Mouse (Mus musculus) cerebellum, postnatal 4 days (tissue): ENCODE results near the gene 4930578G10Rik.
"Not testable (repeated sequence)": the region's sequence is repeated elsewhere in the genome, so short reads cannot be mapped to it uniquely, and the experiment has no call there.

Experiments
- DNase-seq, 2 experiments: peaks; one replicate each; pipeline ENCODE4 v3.0.0; 2022; ENCODE audit warnings: low spot score in 2 of 2, mixed read lengths in 1 of 2

Gene 4930578G10Rik

DNA sequence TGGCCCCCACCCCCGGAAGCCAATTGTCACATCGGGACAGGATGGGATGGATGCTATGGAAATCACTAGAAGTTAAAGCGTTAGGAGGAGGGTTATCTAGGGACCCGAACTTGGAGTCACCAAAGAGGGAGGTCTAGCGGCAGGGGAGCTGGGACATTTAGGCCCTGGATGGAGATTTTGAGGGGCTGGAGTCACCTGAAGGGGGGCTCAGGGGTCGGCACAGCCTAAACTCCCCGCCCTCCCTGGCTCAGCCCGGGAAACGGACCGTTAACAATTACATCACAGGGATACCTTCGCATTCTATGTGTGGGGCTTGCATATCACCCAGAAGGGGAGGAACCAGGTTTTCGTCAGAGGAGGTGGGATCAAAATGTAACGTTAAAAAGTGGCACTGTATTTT is at the start of gene 4930578G10Rik:
4930578G10Rik (plus strand) TSS at position 301 of the 400 bp plus-strand sequence.
- not testable (repeated sequence) for DNase-seq

DNA sequence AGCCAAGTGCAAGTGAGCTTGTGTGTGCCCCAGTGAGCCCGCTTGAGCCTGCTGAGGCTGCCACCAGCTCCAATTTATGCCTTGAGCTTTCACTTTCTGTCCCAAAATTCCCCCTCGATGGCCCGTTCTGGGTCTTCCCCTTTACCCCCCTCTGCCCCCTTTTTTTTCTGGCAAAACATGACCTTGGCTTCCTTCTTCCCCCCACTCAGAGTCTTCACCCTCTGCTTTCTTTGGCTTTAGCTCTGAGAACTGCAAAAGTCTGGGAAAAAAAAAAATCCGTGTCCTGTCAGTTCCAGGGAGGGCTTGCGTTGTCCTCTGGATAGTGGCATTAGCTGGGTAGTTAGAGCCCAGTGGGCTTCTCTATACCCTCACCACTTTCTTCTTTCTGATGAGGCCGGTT is 21.1 kb downstream of the 4930578G10Rik start, which contains the start of gene Ccl19:
Ccl19 (minus strand) TSS at position 101 of the 400 bp plus-strand sequence.
- DNase-seq, result not testable (repeated sequence)

DNA sequence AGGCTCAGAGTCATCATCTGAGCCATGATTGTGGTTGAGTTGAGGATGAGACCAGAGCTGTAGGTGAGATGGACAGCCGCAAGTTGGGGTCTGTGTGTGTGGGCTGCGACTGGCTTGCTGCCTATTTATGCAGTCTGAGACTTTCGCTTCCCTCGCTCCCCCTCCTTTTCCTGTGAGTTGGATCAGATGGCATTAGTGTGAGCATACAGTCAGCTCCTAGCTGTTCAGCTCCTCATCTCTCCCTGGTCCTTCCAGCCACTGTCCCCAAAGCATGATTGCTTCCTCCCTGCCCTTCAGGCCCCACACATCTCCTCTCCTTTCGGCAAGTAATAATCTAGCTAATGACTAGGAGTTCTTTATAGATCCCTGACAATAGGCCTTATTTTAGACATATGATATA is 38.5 kb downstream of the 4930578G10Rik start, which contains the start of gene Ccl21a:
Ccl21a (minus strand) TSS at position 101 of the 400 bp plus-strand sequence.
- not testable (repeated sequence) for DNase-seq

DNA sequence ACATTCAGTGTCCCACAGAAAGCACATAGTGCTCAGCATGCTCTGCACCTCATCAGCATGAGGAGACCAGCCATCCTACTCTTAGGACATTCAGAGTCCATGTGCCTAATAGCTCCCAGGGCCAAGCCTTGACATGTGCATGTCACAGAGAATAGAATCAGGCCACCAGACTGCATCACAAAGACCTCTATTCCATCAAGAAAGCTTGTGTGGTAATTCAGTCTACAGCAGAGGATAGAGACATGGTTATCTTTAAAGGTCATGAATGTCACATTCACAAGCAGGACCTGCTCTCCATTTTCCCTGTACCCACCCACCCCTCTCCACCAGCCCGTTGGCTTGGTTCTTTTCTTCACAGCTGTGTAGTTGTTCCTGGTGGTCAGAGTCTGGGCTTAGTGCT is 118.4 kb downstream of the 4930578G10Rik start, which contains the start of gene Fam205a1:
Fam205a1 (minus strand) TSS at position 101 of the 400 bp plus-strand sequence.
- not testable (repeated sequence) for DNase-seq

DNA sequence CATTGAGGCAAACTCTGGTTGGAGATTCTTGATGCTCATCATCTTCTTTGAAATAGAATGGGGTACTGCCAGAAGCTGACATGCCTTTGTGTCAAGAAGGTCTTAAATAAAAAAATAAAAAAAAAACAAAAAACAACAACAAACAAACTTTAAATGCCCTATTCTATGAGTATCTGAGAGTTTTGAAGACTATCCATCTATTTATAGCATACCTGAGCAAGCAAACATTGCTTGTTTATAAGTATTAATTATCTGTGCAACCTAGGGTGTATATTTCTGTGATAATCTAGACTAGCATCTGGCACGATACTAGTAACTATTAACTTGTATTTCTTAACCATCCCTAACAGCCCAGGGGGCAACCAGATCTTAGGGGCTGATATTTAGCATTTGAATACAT is 121.3 kb downstream of the 4930578G10Rik start, which contains the start of gene Gm12394:
Gm12394 (minus strand) TSS at position 101 of the 400 bp plus-strand sequence.
- not testable (repeated sequence) for DNase-seq

DNA sequence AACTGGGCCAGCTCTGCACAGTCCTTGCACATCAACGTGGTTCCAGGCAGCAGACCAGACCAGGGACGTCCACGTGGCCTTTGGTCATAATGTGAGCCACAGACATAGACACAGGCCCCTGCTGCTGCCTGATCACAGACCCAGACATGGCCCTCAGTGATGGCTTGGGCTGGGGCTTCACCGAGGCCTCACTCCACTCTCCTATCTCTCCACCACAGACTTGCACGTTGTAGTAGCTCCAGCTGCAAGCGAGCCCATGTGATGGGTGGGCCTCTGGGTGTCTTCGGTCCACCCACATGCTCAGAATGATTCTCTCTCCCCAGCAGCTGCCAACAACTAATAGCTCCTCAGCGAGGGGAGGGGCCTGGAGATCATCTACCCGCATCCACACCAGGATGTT is 125.1 kb downstream of the 4930578G10Rik start:
- DNase-seq, result not testable (repeated sequence)

DNA sequence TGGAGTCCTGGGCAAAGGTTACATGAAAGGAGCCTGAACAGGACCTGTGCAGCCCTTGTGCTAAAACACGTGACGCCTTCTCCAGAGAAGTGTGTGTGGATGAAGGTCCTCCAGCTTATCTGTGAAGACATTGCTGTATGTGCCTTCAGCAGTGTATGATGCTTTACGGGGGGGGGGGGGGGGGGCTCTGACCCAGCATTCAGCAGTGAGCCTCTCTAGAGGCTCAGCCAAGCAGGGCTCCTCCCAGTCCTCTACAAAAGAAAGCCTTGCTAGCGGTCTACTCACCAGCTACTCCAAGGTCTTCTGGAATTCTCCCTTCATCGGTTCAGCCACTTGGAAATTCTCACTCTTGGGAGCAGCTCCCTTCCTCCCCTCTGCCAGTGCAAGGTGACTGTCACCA is 128.1 kb downstream of the 4930578G10Rik start:
- DNase-seq, result not testable (repeated sequence)

DNA sequence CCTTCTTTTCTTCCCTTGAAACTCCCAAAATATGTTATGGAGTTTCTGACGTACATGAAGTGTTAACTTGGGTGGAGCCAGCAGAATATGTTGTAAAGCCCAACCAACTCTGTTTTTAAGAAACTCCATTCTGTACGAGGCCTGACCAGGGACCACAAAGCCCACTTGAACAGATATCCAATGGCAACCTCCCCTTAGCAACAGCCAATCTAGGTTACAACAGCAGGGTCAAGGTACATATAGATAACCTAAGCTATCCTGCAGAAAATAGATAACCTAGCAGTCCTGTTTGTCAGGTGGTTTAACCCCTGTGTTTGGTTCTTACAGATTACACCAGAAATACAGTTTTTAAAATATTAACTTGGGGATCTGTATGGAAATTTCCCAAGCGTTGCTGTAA is 132.0 kb downstream of the 4930578G10Rik start:
- no peak for DNase-seq

DNA sequence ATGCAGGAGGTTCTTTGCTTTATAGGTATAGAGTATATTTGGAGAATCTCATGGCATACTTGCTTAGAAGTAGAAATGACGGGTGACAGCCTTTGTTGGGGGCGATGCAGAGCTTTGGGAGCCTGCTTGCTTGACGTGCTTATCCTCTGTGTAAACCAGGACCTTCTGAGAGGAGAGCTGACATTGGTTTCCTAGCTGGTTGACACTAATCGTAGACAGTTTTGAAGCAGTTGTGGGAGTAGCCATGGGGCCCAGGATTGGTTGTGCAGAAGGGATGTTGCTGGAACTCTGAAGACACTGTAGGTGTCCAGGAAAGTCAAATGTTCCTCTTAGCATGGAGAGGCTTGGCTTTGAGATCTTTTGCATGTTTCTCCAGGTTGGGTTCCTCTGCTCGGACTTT is 132.8 kb downstream of the 4930578G10Rik start:
- DNase-seq, result no peak

DNA sequence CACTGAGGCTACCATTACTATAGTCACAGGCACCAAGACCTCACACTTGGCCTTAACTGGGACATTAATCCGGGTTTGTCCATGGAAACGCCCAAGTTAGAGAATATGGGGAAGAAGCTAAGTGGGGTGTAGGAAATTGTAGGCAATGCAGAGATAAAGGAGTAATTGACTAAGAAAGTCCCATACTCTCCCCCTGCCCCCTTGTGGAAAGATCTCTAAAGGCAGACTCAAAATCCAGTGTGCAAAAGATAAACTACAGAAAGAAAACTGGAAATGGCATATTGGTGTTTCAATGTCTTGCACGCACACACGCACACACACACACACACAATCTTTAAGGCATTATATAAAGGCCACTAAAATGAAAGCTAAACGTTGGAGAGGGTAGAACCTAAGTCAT is 135.4 kb downstream of the 4930578G10Rik start:
- no peak for DNase-seq

DNA sequence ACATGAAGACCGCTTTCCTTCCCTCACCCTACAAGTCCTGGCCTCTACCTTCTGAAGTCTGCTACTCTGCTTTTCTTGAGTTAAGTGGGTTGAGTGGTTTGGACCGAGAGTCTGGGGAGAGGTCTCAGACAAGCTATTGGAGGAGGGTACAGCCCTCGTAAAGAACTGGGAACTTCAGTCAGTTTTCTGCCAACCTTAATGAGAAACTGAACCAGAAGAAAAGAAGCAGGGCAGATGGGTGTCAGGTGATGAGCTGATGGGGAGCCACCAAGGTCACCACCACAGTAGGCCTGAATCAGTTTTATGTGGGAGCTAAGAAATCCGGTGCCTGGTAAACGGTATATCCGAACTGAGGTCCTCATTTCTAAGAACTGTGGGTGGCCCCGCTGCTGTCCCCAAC is 136.8 kb downstream of the 4930578G10Rik start:
- no peak for DNase-seq

DNA sequence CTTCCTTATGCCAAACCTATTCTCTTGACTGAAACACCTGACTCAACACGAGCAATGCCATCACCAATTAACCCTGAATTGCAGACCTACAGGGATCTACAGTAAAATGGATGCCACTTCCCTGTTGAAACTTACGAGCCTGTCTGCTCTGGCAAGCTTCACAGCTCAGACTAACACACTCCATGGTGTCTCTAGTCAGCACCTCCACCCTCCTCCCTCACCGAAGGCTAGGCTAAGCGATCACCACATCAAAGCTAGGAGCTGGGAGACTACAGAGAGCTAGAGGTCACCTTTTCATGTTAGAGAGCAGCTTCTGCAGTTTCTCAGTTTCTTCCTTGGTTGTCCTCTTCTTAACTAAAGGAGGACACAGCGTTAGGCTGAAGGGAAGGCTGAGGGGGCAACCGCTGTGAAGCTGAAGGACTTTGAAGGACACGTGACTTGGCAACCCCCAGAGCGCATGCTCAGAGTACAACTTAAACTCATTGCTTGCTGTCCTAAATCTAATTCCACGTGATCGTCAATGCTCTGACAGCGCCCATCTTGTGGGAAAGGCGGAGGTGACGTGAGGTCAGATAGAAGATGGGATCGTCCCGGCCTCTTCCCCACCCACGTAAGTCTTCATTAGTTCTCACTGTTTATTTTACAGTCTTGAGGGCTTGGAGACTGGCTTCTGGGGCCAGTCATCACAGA is 137.5 kb downstream of the 4930578G10Rik start:
- no peak for DNase-seq

DNA sequence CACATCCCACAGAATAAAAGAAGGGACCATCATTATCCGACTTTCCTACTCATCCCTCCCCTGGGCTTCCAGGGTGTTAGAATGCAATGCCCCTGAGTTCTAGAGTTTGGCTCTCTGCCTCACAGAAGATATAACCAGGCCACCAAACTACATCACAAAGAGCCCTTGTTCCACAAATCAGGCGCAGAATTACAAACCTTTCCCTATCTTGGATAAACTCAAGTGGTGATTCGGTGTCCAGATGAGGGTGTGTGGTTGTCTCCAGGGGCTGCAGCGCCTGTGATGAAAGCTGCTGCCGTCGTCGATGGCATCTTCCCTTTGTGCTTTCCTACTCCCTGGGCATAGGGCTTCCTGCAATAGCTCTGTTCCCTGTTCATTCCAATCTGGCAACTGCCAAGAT is 138.8 kb downstream of the 4930578G10Rik start, which contains the start of gene Fam205c:
Fam205c (minus strand) TSS at position 101 of the 400 bp plus-strand sequence.
- no peak for DNase-seq

DNA sequence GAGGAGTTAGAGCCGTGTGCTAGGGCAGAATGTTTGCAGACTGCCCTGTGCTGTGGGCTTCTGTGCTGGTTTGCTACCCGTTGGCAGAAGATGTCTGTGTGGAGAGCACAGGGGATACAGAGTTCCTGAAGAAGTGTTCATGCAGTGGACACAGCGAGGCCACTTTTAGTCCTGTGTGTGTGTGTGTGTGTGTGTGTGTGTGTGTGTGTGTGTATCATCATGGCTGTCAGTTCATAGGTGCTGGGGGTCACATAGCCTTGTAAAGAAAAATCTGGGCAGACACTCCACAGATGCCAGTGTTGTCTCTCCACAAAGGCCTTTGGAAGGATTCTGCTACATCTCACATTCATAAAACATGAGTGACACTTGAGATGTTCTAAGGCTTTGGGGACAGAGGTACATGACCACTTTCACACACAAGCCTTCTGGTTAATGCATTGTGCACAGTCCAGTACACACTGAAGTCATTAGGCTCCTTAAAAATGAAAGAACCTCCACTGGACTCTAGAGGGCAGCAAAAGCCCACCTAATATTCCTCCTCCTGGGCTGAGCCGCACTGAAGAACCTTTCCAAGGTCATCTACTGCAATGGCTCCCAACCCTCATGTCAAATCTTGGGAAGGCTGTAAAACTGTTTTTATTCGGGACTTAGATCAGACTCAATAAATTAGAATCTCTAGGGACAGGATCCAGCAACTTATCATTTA is 141.4 kb downstream of the 4930578G10Rik start:
- DNase-seq, result peak in 1 of 2 experiments; percentile 58

DNA sequence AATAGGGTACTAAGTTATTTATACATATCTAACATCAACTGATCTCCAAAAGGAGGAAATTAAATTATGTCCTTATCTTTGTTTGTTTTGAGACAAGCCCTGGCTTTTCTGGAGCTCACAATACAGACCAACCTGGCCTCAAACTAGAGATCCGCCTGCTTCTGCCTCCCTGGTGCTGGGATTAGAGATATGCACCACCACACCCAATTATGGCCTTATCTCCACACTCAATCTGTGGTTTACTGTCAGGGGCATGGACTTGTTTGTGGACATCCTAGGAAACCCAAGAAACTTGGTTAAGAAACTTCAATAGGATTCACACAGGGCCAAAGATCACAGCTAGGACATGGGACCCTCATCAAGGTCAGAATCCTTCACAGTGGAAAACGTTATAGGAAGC is 142.3 kb downstream of the 4930578G10Rik start:
- DNase-seq, result no peak

DNA sequence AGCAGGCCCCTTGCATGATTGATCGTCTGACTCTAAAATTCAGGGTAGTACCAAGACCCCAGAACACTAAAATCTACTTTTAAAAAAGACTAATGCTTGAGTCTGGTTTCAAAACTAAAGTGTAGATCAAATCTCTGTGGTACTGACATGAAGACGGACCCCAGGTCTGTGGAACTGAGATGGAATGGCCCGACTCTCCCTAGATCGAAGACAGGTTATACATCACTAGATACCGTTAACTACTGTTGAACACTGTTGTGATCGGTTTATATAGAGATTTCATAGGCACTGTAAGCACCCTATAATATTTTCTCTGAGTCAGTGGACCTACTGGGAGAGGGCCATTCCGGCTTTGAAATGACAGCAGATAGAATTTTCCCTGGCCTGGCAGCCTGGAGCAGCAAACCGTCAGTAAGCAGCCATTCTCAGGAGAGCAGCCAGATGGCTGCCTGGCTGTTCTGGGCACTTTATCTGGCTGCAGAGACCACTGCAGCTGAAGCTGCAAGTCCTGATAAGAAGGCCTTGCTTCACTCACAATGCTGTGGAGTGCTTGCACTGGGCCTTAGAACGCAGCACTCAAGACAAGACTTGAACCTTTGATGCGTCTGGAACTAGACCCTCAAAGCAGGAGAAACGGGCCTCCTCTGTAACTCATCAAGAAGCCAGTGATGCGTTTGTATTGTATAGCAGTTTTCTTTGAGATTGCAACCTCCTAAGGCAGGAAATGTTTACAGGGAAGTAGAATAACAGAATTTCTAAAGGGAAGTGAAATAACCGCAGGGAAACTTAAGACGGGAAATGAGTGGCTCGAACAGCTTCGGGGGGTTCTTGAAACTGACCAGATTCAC is 144.7 kb downstream of the 4930578G10Rik start:
- peak in 1 of 2 experiments; percentile 21 for DNase-seq

DNA sequence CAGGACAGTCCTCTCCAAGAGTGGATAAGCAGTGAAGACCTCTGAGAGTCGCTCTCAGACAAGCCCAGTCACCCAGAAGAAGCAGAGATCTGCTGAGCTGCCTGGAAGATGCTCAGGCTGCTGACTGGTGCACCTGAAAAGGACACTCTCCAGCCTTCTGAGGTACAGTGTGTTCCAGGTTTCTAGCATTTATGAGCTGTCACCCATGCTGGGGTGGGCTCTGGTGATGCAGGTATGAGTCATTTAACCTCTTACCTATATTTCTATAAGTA is 145.3 kb downstream of the 4930578G10Rik start:
- DNase-seq, result no peak

DNA sequence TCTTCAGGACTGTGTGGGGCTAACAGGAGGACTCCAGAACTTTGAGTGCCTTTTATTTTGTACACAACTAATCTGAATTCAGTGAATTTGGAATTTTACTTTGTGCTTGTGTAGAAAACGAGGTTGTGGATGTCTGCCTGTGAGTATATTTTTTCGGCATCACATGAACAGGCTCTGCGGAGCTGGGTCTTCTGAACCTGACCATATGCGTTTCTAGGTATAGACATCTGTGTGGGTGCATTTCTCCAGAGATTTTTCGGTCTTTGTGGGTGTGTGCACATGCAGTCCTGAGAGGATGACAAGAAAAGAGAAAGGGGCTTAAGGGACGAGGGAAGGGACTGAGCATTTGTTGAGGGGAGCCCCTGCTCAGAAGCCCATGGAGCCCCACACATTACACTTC is 151.6 kb downstream of the 4930578G10Rik start:
- no peak for DNase-seq

DNA sequence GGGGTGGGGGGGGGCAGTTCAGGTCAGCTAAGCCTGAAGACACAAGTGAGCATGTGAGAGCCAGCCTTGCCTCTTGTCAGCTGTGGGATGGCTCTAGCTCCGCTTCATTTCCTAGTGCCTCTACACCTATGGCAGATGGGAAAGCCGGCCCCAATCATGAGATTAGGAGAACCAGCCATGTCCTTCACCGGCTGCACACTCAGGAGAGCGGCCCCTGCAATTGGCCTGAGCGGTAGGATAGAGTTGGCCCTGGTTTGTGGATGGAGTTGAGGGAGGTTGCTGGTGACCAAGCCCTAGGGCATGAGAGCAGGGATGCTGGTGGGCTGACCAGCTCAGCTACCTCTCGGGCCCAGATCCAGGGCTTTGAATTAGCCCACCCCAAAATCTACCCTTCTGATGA is 153.5 kb downstream of the 4930578G10Rik start:
- no peak for DNase-seq

DNA sequence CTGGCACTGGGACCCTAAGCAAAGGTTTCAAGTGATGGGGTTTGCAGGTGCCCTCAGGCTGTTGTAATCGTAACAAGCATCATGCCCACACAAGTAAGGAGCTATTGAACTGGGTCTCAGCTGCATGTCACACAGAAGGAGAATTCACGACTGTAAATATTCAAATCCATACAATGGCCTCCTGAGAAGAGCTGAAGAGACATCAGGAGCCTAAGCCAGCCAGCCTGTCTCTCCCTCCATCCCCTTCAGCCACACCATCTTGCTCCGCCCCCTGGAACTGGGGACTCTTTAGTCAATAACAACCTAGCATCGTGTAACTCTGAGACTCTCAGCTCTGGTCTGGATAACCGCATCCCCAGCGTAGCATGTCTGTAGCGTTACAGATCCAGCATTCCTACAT is 155.8 kb downstream of the 4930578G10Rik start:
- DNase-seq, result no peak

DNA sequence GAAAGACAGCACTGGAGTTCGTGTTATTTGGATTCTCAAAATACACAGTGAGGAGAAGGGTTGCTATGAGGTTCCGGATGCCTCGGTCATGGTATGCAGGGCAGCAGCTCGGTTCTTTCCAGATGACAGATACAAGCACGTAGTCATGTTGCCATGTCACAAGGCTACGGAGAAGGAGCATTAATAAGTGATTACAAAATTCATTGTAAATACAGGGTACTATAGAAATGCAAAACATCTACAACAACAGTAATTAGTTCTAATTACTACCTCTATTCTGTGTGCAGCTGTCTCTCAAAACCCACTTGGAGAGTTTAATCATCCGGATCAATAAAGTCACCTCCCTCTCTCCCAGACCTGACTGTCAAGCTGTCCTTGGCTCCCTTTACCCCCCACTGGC is 159.8 kb downstream of the 4930578G10Rik start:
- DNase-seq, result no peak
